Mouse (Mus musculus): ENCODE measurements around the gene Gan.

GRCm38 (mm10) chr8:117260234-117260929, 102.4 kb downstream of the Gan start:
- TF ChIP-seq EP300 (IDR thresholded peaks at IDR 0.05; ENCODE audit: low read depth): no peak
- TF ChIP-seq CTCF (IDR thresholded peaks at IDR 0.05; ENCODE audit: low read depth): no peak
